Mouse (Mus musculus) heart, postnatal 0 days (tissue): Measurements from ENCODE around the gene Arid1b. TPM values are rescaled to one million over a fixed set of nuclear protein-coding genes. Genes with fewer than 3 reads are reported as not detected.

Source experiments
- ATAC-seq: fragments of 200-750 bp; cut with Nextera tagmentation; 2 replicates; pipeline ENCODE4 v1.8.0; 2017; ENCODE audit warnings: low read depth, moderate number of reproducible peaks, moderate library complexity; ENCODE audit not compliant: insufficient read depth
- DNase-seq: peaks from one replicate; pipeline ENCODE4 v3.0.0-alpha.2; 2016; ENCODE audit warnings: low spot score
- H3K27ac ChIP-seq: fragments of 300-500 bp; sonication (generic); 2 replicates; pipeline ENCODE4 v1.5.1; 2014; ENCODE audit warnings: low read depth, mild to moderate bottlenecking
- H3K27me3 ChIP-seq: fragments of 300-500 bp; sonication (generic); 2 replicates; pipeline ENCODE4 v1.6.1; 2014; ENCODE audit warnings: low read length, mixed read lengths; ENCODE audit not compliant: control insufficient read depth, insufficient read depth
- H3K36me3 ChIP-seq: fragments of 300-500 bp; sonication (generic); replicated peaks from 2 replicates; pipeline ENCODE4 v1.6.1; 2014; ENCODE audit warnings: low read length, mixed read lengths; ENCODE audit not compliant: control insufficient read depth, insufficient read depth
- H3K4me1 ChIP-seq: fragments of 300-500 bp; sonication (generic); 2 replicates; pipeline ENCODE4 v1.6.1; 2014; ENCODE audit warnings: antibody characterized with exemption; ENCODE audit not compliant: control insufficient read depth, insufficient read depth
- H3K4me2 ChIP-seq: fragments of 300-500 bp; sonication (generic); 2 replicates; pipeline ENCODE4 v1.6.1; 2014; ENCODE audit warnings: low read depth, mild to moderate bottlenecking, low read length, moderate library complexity
- H3K4me3 ChIP-seq: fragments of 300-500 bp; sonication (generic); 2 replicates; pipeline ENCODE4 v1.5.1; 2014; ENCODE audit warnings: low read depth, low read length
- H3K9ac ChIP-seq: fragments of 300-500 bp; sonication (generic); replicated peaks from 2 replicates; pipeline ENCODE4 v1.6.1; 2014; ENCODE audit warnings: low read depth, low read length, mixed read lengths
- H3K9me3 ChIP-seq: fragments of 300-500 bp; sonication (generic); replicated peaks from 2 replicates; pipeline ENCODE4 v1.6.1; 2016; ENCODE audit warnings: low read length; ENCODE audit not compliant: control insufficient read depth
- CTCF ChIP-seq: IDR thresholded peaks from 2 replicates; pipeline ENCODE4 v1.5.1; 2016; ENCODE audit warnings: antibody characterized with exemption, control low read depth, low read depth
- EP300 ChIP-seq: IDR thresholded peaks from 2 replicates; pipeline ENCODE4 v1.6.1; 2016; ENCODE audit warnings: antibody characterized with exemption, low read depth
- WGBS: fragments of 180-500 bp; shearing (Covaris S2); extraction: QIAGEN DNeasy Blood & Tissue Kit; methylation state at CpG from one replicate; pipeline ENCODE4 v1.1.7; 2014; 5-methylcytosine and 5-hydroxymethylcytosine counted together
- polyA plus RNA-seq: library from polyadenylated mRNA; unstranded; fragments of >200 nt; fragmentation: Nextera tagmentation; extraction: Ambion mirVana; gene quantifications from 2 replicates; pipeline ENCODE4 v1.2.1, GENCODE M21; 2015
- total RNA-seq: library from RNA; depleted of rRNA; stranded (reverse); fragments of >200 nt; gene quantifications from 2 replicates; pipeline ENCODE4 v1.2.3, GENCODE M21; 2014; ENCODE audit warnings: low replicate concordance

Gene Arid1b
- total and polyA plus RNA-seq, 2 experiments from 2014 or later: 4.4 to 27.3 TPM

GRCm38 (mm10) chr17:5311062-5311461 is 316.9 kb downstream of the Arid1b start:
- Histone ChIP-seq H3K4me1 (no peaks in the 10 kb centered on the region), H3K27me3 (no peaks in the 10 kb centered on the region), H3K27ac (no peak overlapping the region), H3K4me3 (no peak overlapping the region), H3K9ac (no peak overlapping the region), H3K4me2 (no peak overlapping the region), H3K36me3 (peaks cover 26% of the 10 kb centered on the region), H3K9me3 (no peaks in the 10 kb centered on the region)
- DNase-seq (no peak), ATAC-seq (no peak)
- TF ChIP-seq CTCF (no peak), EP300 (no peak)
- WGBS: 71% methylated on average over 7 of the region's 7 CpGs

DNA sequence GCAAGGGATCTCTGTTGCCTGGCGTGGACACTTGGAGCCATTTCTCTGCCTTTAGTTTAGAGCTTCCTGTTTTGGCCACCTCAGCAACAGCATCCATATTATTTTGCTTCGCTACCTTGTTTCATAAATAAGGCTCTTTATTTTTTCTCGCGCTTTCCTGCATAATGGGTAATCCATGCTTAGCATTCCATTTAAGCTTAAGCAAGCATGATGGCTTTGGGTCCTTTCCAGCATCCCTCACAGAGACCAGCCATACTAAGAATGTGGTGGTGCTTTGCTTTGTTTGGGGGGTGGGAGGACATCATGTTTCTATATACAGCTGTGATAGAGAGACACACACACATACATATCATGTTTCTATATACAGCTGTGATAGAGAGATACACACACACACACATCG is 318.2 kb downstream of the Arid1b start:
- Histone ChIP-seq H3K4me1 (no peaks in the 10 kb centered on the region), H3K27ac (no peak overlapping the region), H3K36me3 (peaks cover 27% of the 10 kb centered on the region), H3K4me2 (no peak overlapping the region), H3K9ac (no peak overlapping the region), H3K4me3 (no peak overlapping the region), H3K27me3 (no peaks in the 10 kb centered on the region), H3K9me3 (no peaks in the 10 kb centered on the region)
- 89% methylated on average over 5 of the region's 5 CpGs for WGBS
- no peak for ATAC-seq
- DNase-seq: no peak
- TF ChIP-seq EP300 (no peak), CTCF (no peak)

DNA sequence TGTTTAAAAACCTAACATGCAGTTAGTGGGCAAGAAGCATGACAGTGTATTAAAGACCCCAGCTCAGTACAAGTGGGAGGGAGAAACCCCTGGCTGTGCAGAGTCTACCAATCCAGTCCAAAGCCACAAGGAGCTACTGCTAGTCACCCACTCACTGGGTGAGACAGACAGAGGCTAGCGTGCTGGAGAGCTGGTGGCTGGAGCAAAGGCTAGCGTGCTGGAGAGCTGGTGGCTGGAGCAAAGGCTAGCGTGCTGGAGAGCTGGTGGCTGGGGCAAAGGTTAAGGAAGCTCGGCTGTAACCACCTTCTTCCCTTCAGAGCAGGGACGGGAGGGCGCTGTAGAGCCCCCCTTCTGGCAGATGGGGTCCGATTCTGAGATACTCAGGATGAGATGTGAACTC is 320.6 kb downstream of the Arid1b start:
- Histone ChIP-seq H3K27ac (no peak overlapping the region), H3K27me3 (no peaks in the 10 kb centered on the region), H3K4me2 (no peak overlapping the region), H3K4me1 (no peaks in the 10 kb centered on the region), H3K4me3 (no peak overlapping the region), H3K9ac (no peak overlapping the region), H3K36me3 (peaks cover 40% of the 10 kb centered on the region), H3K9me3 (no peaks in the 10 kb centered on the region)
- ATAC-seq (no peak), DNase-seq (no peak)
- 66% methylated on average over 7 of the region's 7 CpGs for WGBS
- TF ChIP-seq EP300 (no peak), CTCF (no peak)

GRCm38 (mm10) chr17:5316489-5316888 is 322.4 kb downstream of the Arid1b start:
- Histone ChIP-seq H3K4me2 (no peak overlapping the region), H3K9me3 (no peaks in the 10 kb centered on the region), H3K4me1 (0 out of 2 replicates have a peak, but pooled peaks cover 3% of the 10 kb centered on the region), H3K36me3 (peaks cover 53% of the 10 kb centered on the region), H3K27ac (no peak overlapping the region), H3K4me3 (no peak overlapping the region), H3K9ac (no peak overlapping the region), H3K27me3 (no peaks in the 10 kb centered on the region)
- DNase-seq (no peak), ATAC-seq (no peak)
- TF ChIP-seq CTCF: peak; percentile 23
- no peak for TF ChIP-seq EP300
- WGBS: 83% methylated on average over 7 of the region's 7 CpGs

DNA sequence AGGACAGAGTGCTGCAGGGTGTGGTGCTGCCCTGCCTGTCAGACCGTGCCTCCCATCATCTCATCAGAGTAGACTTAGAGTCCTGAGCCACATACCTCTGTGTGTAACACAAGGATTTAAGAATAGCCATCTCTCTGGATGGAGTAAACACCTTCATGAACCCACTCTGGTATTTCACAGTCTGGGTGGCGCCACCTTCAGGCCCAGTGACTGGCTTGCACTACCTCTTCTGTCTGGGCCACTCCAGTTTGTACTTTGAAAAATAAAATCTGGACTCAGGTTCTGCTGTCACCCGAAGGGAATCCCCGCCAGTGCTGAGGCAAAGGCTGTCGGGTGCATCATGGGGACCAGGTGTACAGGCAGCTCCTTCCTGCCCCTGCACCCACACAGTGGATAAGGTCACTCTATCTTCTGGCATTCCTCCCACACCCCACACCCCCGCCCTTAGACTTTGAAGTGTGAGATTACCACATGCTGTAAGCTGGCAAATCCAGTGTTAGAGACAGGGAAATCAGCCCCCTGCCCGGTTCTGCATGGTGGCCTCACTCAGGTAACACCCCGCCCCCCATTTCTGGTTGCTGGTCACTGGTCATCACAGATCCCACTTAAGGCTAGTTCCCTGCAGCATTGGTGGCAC is 327.6 kb downstream of the Arid1b start:
- peak; percentile 35; the same call in 1 of the 2 replicates for TF ChIP-seq CTCF
- no peak for TF ChIP-seq EP300
- peaks cover 45% of the 10 kb centered on the region for H3K36me3 ChIP-seq
- no peaks in the 10 kb centered on the region for H3K27me3 ChIP-seq
- H3K4me1 ChIP-seq: peaks cover 18% of the 10 kb centered on the region
- no peak overlapping the region for H3K27ac ChIP-seq
- H3K9me3 ChIP-seq: no peaks in the 10 kb centered on the region
- DNase-seq (peak; percentile 43), ATAC-seq (peak; percentile 27; the same call in 1 of the 2 replicates)
- no peak overlapping the region for H3K9ac ChIP-seq
- H3K4me2 ChIP-seq: no peak overlapping the region
- 55% methylated on average over 8 of the region's 8 CpGs for WGBS
- H3K4me3 ChIP-seq: no peak overlapping the region

- Histone ChIP-seq H3K4me1 (peaks cover 18% of the 10 kb centered on the region), H3K9me3 (no peaks in the 10 kb centered on the region), H3K27ac (no peak overlapping the region), H3K4me2 (no peak overlapping the region), H3K9ac (no peak overlapping the region), H3K27me3 (no peaks in the 10 kb centered on the region), H3K4me3 (no peak overlapping the region), H3K36me3 (peaks cover 46% of the 10 kb centered on the region)
- TF ChIP-seq CTCF: no peak
- TF ChIP-seq EP300: no peak
- WGBS: 88% methylated on average over 9 of the region's 9 CpGs
- DNase-seq: no peak
- no peak for ATAC-seq
Observed at GRCm38 (mm10) chr17:5322594-5322993, 328.5 kb downstream of the Arid1b start.
